Mouse (Mus musculus): ENCODE measurements around the gene Atraid. TPM values are rescaled to one million over a fixed set of nuclear protein-coding genes. Genes with fewer than 3 reads are reported as not detected.

Atraid gene
- polyA plus RNA-seq, 2 experiments from 2014 or later, result 80.2 to 81.8 TPM

DNA sequence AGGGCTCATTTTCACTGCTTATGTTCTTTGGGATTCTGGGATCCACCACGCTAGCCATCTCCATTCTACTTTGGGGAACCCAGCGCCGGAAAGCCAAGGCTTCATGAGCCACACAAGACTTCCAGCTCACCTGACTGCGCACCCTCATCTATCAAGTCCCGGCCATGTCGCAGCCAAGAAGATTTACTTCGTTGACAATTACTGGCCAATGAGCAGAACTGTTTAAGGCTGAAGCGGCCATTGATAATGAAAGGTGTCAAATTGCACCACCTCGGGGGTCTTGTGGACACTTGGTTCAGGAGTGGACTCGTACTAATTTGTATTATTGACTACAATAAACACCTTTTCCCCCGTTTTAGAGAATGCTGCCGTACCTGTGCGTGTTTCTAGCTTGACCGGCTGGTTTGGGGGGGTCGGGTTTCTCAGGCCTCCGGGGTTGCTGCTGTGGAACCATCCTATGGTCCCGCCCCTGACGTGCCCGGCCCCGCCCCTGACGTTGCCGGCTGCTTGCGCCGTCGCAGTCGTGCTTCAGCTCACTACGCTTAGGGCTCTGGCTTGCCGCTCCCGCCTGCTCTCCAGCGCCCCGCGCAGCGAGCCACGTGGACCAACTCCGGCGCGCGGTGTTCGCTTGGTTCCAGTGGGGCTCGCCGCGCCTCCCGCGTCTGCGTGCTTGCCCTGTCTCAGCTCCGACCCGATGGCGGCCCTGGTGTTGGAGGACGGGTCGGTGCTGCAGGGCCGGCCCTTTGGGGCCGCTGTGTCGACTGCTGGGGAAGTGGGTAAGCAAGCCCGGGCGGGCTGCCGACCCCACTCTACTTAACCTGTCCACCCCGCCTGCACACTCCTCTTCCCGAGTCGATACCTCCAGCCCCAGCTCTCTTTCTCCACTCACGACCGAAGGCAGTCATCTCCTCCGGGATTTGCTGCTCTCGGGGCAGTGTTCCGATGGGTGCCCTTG lies 6.4 kb downstream of the Atraid start, which contains the start of gene Cad:
TSS of gene Cad (plus strand) at position 520 of the 955 bp plus-strand sequence.
- ATAC-seq, result peak; percentile 95

- ATAC-seq, result peak; percentile 56
Observed at GRCm38 (mm10) chr5:31055216-31056140, 7.4 kb downstream of the Atraid start.

GRCm38 (mm10) chr5:31069810-31070209 lies 21.7 kb downstream of the Atraid start:
- no peak for ATAC-seq

DNA sequence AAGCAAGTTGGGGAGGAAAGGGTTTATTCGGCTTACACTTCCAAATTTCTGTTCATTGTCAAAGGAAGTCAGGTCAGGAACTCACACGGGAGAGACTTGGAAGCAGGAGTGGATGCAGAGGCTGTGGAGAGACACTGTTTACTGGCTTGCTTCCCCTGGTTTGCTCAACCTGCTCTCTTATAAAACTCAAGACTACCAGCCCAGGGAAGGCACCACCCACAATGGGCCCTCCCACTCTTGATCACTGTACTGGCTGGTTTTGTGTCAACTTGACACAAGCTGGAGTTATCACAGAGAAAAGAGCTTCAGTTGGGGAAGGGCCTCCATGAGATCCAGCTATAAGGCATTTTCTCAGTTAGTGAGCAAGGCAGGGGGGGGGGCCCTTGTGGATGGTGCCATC lies 22.9 kb downstream of the Atraid start:
- ATAC-seq, result no peak

DNA sequence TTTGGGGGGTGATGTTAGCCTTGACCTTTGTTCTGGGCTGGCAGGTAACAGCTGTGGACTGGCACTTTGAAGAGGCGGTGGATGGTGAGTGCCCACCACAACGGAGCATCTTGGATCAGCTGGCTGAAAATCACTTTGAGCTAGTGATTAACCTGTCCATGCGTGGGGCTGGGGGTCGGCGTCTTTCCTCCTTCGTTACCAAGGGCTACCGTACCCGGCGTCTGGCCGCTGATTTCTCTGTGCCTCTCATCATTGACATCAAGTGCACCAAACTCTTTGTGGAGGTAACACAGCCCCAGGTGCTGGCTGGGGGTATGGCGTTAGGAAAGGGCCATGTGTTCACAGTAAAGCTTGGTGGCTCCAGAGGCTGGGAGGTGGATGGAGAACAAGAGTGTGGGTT lies 23.7 kb downstream of the Atraid start:
- ATAC-seq, result no peak

- no peak for ATAC-seq
Observed at GRCm38 (mm10) chr5:31073176-31073575, 25.1 kb downstream of the Atraid start.

DNA sequence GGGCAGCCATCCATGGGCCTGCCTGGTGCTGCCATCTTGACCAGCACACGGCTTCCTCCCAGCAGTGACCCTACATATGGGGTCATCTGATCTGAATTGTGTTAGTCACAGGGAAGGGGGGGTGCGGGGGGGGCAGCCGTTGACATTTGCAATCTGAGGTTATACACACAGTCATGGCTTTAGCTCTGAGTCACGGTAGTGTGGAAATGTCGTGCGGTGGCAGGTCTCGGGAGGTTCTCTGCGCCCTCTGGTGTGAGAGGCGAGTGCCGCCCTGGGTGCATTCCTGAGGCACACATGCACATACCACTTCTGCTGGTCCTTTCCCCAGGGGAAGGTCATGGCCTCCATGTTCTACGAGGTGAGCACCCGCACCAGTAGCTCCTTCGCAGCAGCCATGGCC lies 28.2 kb downstream of the Atraid start:
- ATAC-seq, result no peak

DNA sequence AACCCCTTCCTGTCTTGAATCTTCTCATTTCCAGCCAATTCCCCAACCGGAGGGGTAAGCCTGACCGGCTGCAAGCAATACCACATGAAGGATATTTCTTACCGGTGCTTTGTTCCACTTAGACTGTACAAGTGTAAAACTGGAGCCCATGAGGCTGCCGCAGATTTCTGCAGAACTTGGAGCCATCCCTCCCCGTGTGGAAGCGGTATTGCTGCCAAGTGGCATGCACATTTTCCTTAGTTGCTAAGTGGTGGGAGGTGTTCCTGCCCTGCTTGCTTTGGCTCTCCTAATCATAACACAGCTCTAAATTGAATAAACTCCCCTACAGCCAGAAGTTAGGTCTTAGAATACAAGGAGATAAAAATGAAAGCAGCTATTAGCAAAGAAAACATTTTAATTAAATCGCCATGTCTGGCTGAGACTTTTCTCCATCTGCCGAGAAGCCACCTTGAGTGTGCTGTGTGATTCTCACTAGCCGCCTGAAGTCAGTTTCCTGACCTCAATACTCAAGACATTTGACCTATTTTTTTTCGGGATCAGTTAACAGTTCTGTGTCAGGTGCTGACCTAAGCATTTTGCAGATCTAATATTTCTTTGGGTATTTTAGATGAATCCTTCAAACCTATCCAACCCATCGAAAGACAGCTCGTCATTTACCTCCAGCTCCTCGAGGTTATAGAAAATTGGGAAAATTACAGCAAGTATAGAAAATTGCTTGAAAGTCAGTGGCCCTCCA lies 32.1 kb downstream of the Atraid start:
- ATAC-seq, result no peak

DNA sequence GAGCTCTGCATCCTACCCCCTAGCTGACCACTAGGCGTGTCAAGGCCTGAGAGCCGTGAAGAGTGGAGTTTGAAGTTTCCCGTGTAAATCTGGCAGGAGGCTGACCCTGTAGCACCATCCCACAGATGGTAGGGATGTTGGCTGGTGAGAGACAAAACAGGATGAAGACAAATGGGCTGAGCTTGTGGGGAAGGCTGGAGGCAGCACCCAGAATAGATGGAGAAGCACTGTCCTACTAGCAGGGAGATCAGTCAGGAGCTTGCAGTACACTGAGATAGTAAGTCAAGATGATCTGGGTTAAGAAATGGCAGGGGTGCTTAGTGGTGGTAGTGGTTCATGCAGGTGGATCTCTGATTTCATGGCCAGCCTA lies 32.7 kb downstream of the Atraid start:
- no peak for ATAC-seq

DNA sequence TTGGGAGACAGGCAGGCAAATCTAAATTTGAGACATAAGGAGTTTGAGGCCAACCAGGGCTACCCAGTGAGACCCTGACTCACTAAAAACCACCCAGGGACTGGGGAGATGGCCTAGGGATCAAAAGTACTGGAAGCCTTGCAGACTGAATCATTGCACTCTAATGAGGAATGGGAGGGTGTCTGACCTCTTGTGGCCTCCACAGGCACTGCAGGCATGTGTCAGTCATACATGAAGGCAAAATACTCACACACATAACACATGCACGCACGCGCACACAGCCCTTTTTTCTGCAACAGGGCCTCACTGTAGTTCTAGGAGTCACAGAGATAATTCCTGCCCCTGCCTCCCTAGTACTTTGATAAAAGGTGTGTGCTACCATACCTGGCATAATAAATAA lies 33.3 kb downstream of the Atraid start:
- no peak for ATAC-seq

DNA sequence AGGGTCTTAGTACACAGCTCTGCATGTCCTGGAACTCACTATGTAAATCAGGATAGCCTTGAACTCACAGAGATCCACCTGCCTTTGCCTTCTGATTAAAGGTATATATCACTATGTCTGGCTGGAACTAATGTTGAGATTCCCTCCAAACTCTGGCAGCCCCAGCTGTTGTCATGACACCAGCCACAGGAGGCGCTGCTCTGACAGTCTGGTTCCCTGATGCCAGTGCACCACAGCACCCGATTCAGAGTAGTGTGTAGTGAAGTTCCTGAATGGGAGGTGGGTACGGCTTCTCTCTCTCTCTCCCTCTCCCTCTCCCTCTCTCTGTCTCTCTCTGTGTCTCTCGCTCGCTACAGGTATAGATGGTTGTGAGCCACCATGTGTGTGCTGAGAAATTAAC lies 34.2 kb downstream of the Atraid start:
- no peak for ATAC-seq

DNA sequence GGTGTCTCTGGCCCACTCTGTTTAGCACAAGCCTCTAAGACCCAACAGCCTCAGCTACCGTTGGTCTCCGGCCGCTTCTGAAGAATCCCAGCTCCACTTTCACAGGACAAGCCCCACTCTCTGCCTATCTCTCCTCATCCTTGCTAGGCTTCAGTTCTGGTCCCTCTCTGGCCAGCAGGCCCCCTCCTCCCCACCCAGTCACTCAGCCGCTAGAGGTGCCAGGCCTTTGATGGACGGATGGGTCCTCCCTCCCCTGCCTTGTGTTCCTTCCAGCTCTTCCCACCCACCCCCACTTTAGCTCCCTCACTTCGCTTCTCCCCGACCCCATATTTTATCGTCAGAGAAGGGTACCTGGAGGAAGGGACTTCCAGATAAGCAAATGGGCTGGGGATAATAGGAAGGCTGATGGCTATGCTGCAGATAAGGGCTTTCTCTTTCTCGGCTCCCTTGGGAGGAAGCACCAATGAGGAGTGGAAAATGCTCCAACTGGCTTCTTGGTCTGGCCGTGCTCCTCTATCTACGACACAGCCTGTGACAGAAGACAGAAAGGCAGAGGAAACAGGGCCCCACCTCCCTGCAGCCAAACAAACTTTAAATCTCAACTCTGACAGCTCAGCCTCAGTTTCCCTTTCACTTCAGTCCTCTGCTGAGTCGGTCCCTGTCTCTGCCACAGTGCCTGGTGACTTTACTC lies 35.0 kb downstream of the Atraid start:
- ATAC-seq, result no peak

DNA sequence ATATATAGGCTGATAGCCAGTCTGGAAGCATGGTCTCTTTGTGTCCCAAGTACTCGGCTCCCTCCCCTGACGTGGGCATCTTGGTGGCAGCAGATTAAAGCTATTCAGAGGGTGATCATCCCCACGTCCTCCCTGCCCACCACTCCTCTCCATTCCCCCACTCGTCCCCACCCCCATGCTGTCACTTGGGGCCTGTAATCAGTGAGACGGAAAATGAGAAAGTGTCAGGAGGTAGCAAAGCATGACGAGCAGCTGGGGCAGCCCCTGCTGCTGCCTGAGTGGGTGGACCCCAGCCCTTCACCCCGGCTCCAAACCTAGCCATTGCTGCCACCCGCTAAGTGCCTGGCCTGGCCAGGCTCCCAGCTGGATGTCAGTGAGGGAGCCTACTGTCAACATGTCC lies 35.8 kb downstream of the Atraid start:
- no peak for ATAC-seq

DNA sequence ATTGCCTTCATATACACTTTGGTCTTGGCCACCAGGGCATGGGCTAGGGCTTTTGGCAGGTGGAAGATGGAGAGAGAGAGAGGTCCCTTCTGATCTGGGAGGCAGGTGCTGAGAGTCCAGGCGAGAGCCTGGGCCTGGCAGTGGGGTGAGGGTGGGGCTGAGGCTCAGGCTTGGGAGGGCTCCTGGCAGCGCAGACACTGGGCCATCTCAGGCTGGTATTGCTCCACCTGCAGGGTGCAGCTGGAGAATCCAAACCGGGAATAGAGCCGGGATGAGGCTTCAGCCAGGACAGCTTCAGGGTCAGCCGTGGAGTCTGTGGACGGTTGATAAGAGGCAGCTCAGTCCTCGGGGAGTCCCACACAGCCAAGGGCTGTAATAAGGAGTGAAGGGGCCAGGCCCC lies 38.5 kb downstream of the Atraid start:
- no peak for ATAC-seq

GRCm38 (mm10) chr5:31087131-31087530 lies 39.0 kb downstream of the Atraid start:
- no peak for ATAC-seq

DNA sequence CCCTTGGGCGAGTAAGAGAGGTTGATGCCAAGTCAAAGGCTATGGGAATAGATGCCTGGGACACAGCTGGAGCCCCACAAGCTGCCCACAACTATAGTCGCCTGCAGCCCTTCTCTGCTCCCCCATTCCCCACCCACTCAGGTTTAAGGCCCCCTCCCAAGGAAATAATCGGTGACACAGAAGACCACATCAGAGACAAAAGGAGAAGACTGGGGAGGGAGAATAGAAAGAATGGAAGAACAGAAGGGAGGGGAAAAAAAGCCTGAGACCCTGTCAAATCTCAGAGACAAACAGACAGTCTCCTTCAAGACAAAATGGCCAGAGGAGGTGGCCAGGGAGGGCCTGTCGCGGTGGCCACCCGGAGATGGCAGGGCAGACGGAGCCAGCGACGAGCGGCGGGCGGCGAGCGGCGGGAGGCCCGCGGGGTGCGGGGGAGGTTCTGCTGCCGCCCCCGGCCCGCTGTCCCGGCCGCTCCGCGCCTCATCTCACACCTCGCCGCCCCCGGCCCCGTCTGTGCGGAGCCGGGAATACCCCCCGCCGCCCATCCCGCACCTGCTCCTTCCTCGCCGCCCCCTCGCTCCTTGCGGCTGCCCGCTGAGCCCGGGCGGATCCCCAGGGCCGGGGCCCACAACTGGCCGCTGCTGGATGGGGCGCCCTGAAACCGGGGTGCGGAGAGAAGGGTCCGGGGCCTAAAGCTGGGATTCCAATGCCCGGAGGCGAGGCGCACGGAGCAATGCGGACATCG lies 44.3 kb downstream of the Atraid start:
- ATAC-seq, result no peak

- ATAC-seq, result no peak
Observed at GRCm38 (mm10) chr5:31093151-31094041, 45.3 kb downstream of the Atraid start.

DNA sequence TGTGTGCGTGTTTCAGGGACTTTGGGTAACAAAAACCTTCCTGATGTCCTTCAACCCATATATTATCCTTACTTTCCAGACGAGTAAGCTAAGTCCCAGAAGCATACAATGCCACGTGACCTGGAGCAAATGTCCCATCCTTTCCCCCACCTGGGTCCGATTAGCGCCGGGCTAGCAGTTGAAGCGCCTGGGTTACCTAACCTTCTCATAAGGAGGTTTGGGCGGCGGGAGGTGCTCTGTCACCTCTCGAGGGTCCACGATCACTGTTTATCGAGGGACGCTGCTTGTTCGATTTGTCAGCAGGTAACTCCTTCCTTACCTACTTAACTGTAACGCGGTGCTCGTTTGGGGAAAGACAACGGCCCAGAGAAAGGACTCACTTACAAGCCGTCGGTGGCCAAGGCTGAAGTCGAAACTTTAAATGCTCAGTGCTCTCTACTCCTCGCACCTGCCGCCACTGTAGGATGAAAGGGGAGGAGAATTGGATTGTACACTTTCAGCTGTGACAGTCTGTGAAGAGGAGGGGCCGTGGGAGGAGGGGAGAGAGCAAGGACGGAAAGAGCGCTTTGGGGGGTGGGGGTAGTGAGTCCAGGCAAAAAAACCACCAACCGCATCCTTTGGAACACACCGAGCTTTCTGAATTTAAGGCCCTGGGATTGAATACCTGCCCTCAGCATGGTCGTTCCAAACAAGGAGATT lies 46.1 kb downstream of the Atraid start:
- peak; percentile 33 for ATAC-seq
